Mouse (Mus musculus): ENCODE measurements around the gene Cfap61. TPM values are rescaled to one million over a fixed set of nuclear protein-coding genes. Genes with fewer than 3 reads are reported as not detected.

Cfap61 gene
- total and polyA plus RNA-seq, 2 experiments from 2014 or later, result 0.46 to 0.68 TPM

- no peak overlapping the region for H3K4me3 ChIP-seq (ENCODE audit: low read depth, low read length)
- no peak for TF ChIP-seq EP300 (IDR thresholded peaks at IDR 0.05; ENCODE audit: low read depth)
- no peak for TF ChIP-seq CTCF (IDR thresholded peaks at IDR 0.05; ENCODE audit: low read depth)
- no peak overlapping the region for H3K9ac ChIP-seq (replicated peaks; ENCODE audit: low read depth, low read length)
- DNase-seq (ENCODE audit: low spot score), result peak; percentile 41
- peaks cover 20% of the 10 kb centered on the region for H3K4me1 ChIP-seq (ENCODE audit: control insufficient read depth, insufficient read depth)
- peak; percentile 55; the same call in 1 of the 2 replicates for ATAC-seq (ENCODE audit: insufficient read depth, low read depth)
- no peak overlapping the region for H3K27ac ChIP-seq (ENCODE audit: low read depth)
- H3K9me3 ChIP-seq (replicated peaks; ENCODE audit: control insufficient read depth, low read length), result no peaks in the 10 kb centered on the region
- WGBS, result 3% methylated on average over 9 of the region's 9 CpGs
- no peaks in the 10 kb centered on the region for H3K36me3 ChIP-seq (replicated peaks; ENCODE audit: control insufficient read depth, insufficient read depth, low read length)
- peaks cover 76% of the 10 kb centered on the region for H3K27me3 ChIP-seq (ENCODE audit: control insufficient read depth, insufficient read depth, low read length)
- H3K4me2 ChIP-seq (ENCODE audit: low read depth, low read length), result no peak overlapping the region
Measured at GRCm38 (mm10) chr2:146226484-146226883, 291.9 kb downstream of the Cfap61 start.

GRCm38 (mm10) chr2:146227646-146228045, 293.1 kb downstream of the Cfap61 start:
- H3K4me1 ChIP-seq (ENCODE audit: control insufficient read depth, insufficient read depth), result peaks cover 9% of the 10 kb centered on the region; the same call in 1 of the 2 replicates
- no peaks in the 10 kb centered on the region for H3K36me3 ChIP-seq (replicated peaks; ENCODE audit: control insufficient read depth, insufficient read depth, low read length)
- H3K27ac ChIP-seq (ENCODE audit: low read depth), result no peak overlapping the region
- TF ChIP-seq CTCF (IDR thresholded peaks at IDR 0.05; ENCODE audit: low read depth), result no peak
- no peak for TF ChIP-seq EP300 (IDR thresholded peaks at IDR 0.05; ENCODE audit: low read depth)
- H3K4me3 ChIP-seq (ENCODE audit: low read depth, low read length), result no peak overlapping the region
- DNase-seq (ENCODE audit: low spot score), result no peak
- ATAC-seq (ENCODE audit: insufficient read depth, low read depth), result no peak
- no peak overlapping the region for H3K4me2 ChIP-seq (ENCODE audit: low read depth, low read length)
- WGBS, result 56% methylated on average over 3 of the region's 3 CpGs
- H3K27me3 ChIP-seq (ENCODE audit: control insufficient read depth, insufficient read depth, low read length), result peaks cover 66% of the 10 kb centered on the region
- no peaks in the 10 kb centered on the region for H3K9me3 ChIP-seq (replicated peaks; ENCODE audit: control insufficient read depth, low read length)
- H3K9ac ChIP-seq (replicated peaks; ENCODE audit: low read depth, low read length), result no peak overlapping the region

DNA sequence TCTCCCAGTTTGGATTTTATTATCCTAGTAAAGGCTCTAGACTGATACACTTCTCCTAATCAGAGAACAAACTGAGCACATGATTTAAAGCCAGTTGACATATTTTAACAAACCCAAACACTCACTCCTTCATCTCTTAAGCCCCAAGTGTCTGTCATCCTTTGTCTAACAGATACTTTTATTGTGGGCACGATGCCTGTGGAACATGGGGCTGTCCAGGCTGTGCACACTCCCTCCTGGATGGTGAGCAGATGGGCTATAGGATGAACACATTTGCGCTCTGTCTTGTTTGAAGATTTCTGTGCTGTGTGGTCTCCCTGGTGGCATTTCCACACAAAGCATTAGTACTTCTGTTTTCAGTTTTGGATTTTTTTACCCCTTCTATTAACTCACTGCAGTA, 293.9 kb downstream of the Cfap61 start:
- no peak for ATAC-seq (ENCODE audit: insufficient read depth, low read depth)
- no peak for DNase-seq (ENCODE audit: low spot score)

GRCm38 (mm10) chr2:146231485-146231884, 296.9 kb downstream of the Cfap61 start:
- Histone ChIP-seq H3K27me3 (ENCODE audit: control insufficient read depth, insufficient read depth, low read length) (peaks cover 27% of the 10 kb centered on the region), H3K9me3 (replicated peaks; ENCODE audit: control insufficient read depth, low read length) (no peaks in the 10 kb centered on the region), H3K4me1 (ENCODE audit: control insufficient read depth, insufficient read depth) (no peaks in the 10 kb centered on the region), H3K4me2 (ENCODE audit: low read depth, low read length) (no peak overlapping the region), H3K36me3 (replicated peaks; ENCODE audit: control insufficient read depth, insufficient read depth, low read length) (no peaks in the 10 kb centered on the region), H3K27ac (ENCODE audit: low read depth) (no peak overlapping the region), H3K9ac (replicated peaks; ENCODE audit: low read depth, low read length) (no peak overlapping the region), H3K4me3 (ENCODE audit: low read depth, low read length) (no peak overlapping the region)
- WGBS, result 82% methylated on average over 2 of the region's 2 CpGs
- ATAC-seq (ENCODE audit: insufficient read depth, low read depth) (no peak), DNase-seq (ENCODE audit: low spot score) (no peak)
- TF ChIP-seq CTCF (IDR thresholded peaks at IDR 0.05; ENCODE audit: low read depth), result no peak
- no peak for TF ChIP-seq EP300 (IDR thresholded peaks at IDR 0.05; ENCODE audit: low read depth)

More for the DNA sequence above, 293.9 kb downstream of the Cfap61 start:
- 0 out of 2 replicates have a peak, but pooled peaks cover under 1% of the 10 kb centered on the region for H3K4me1 ChIP-seq (ENCODE audit: control insufficient read depth, insufficient read depth)
- peaks cover 58% of the 10 kb centered on the region for H3K27me3 ChIP-seq (ENCODE audit: control insufficient read depth, insufficient read depth, low read length)
- H3K36me3 ChIP-seq (replicated peaks; ENCODE audit: control insufficient read depth, insufficient read depth, low read length), result no peaks in the 10 kb centered on the region
- no peak overlapping the region for H3K4me3 ChIP-seq (ENCODE audit: low read depth, low read length)
- TF ChIP-seq EP300 (IDR thresholded peaks at IDR 0.05; ENCODE audit: low read depth), result no peak
- TF ChIP-seq CTCF (IDR thresholded peaks at IDR 0.05; ENCODE audit: low read depth), result no peak
- no peak overlapping the region for H3K27ac ChIP-seq (ENCODE audit: low read depth)
- WGBS, result 70% methylated on average over 2 of the region's 2 CpGs
- H3K4me2 ChIP-seq (ENCODE audit: low read depth, low read length), result no peak overlapping the region
- no peaks in the 10 kb centered on the region for H3K9me3 ChIP-seq (replicated peaks; ENCODE audit: control insufficient read depth, low read length)
- no peak overlapping the region for H3K9ac ChIP-seq (replicated peaks; ENCODE audit: low read depth, low read length)

DNA sequence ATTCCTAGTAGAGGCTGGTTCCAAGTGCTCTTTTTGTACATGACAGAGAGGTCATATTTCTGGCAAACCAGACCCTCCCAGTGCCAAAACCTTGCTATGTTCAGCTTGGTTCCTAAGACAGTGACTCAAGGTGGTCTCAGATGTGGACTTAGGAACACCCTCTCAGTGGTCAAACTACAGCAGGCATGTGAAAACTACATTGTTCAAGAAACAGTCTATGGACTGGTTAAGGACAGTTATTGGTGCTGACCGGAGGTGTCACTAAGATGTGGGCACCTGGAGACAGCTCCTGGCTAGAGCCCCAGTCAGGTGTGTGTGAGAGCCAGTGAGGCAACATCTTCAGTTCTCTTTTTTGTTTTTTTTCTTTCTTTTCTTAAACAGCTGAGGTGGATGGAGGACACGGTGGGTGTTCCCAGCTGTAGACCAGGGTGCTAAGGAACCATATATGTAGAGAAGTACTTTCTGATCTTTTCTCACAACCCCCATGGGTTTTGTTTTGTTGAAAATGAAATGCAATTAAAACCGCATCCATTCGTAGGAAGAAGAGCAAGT, 304.7 kb downstream of the Cfap61 start:
- Histone ChIP-seq H3K9ac (replicated peaks; ENCODE audit: low read depth, low read length) (no peak overlapping the region), H3K27me3 (ENCODE audit: control insufficient read depth, insufficient read depth, low read length) (no peaks in the 10 kb centered on the region), H3K9me3 (replicated peaks; ENCODE audit: control insufficient read depth, low read length) (no peaks in the 10 kb centered on the region), H3K36me3 (replicated peaks; ENCODE audit: control insufficient read depth, insufficient read depth, low read length) (peaks cover 10% of the 10 kb centered on the region), H3K4me2 (ENCODE audit: low read depth, low read length) (no peak overlapping the region), H3K27ac (ENCODE audit: low read depth) (no peak overlapping the region), H3K4me3 (ENCODE audit: low read depth, low read length) (no peak overlapping the region), H3K4me1 (ENCODE audit: control insufficient read depth, insufficient read depth) (no peaks in the 10 kb centered on the region)
- TF ChIP-seq CTCF (IDR thresholded peaks at IDR 0.05; ENCODE audit: low read depth) (no peak), EP300 (IDR thresholded peaks at IDR 0.05; ENCODE audit: low read depth) (no peak)
- ATAC-seq (ENCODE audit: insufficient read depth, low read depth) (no peak), DNase-seq (ENCODE audit: low spot score) (no peak)
- WGBS, result 88% methylated on average over 4 of the region's 4 CpGs

DNA sequence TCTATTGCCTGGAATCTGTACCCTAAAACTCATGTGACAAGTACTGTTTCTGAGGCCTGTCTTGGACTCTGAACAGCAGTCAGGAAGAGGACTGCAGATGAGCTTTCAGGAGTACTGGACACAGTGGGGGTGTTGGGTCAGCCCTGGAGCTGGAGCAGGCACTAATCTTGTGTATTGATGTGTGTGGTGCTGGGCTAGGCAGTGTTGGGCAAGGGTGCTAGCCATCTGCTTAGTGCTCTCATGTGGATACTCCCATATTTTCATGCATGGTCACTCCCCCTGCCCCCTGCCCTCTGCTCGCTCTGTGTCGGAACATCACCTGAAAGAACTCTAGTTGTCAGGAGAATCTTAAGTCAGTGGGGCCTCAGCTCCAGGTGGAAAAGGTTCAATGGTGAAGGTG, 309.5 kb downstream of the Cfap61 start:
- Histone ChIP-seq H3K27ac (ENCODE audit: low read depth) (no peak overlapping the region), H3K4me1 (ENCODE audit: control insufficient read depth, insufficient read depth) (0 out of 2 replicates have a peak, but pooled peaks cover 3% of the 10 kb centered on the region), H3K9me3 (replicated peaks; ENCODE audit: control insufficient read depth, low read length) (no peaks in the 10 kb centered on the region), H3K36me3 (replicated peaks; ENCODE audit: control insufficient read depth, insufficient read depth, low read length) (peaks cover 30% of the 10 kb centered on the region), H3K27me3 (ENCODE audit: control insufficient read depth, insufficient read depth, low read length) (no peaks in the 10 kb centered on the region), H3K9ac (replicated peaks; ENCODE audit: low read depth, low read length) (no peak overlapping the region), H3K4me3 (ENCODE audit: low read depth, low read length) (no peak overlapping the region), H3K4me2 (ENCODE audit: low read depth, low read length) (no peak overlapping the region)
- TF ChIP-seq CTCF (IDR thresholded peaks at IDR 0.05; ENCODE audit: low read depth) (no peak), EP300 (IDR thresholded peaks at IDR 0.05; ENCODE audit: low read depth) (no peak)
- 87% methylated on average over 2 of the region's 2 CpGs for WGBS
- DNase-seq (ENCODE audit: low spot score), result no peak
- ATAC-seq (ENCODE audit: insufficient read depth, low read depth), result no peak
